Mouse (Mus musculus) bone marrow, adult 2 months (tissue): ENCODE data around the gene Umad1.

Experiments
- CTCF ChIP-seq: fragments of 200-500 bp; IDR thresholded peaks from 2 replicates; pipeline ENCODE4 v1.5.1; 2011; ENCODE audit warnings: low read length, control low read depth; ENCODE audit not compliant: control insufficient read depth, insufficient read depth
- POLR2A ChIP-seq: fragments of 200-500 bp; IDR thresholded peaks from 2 replicates; pipeline ENCODE4 v1.6.1; 2011; ENCODE audit warnings: low read depth, mild to moderate bottlenecking, control low read depth, low read length, borderline replicate concordance; ENCODE audit not compliant: control insufficient read depth

DNA sequence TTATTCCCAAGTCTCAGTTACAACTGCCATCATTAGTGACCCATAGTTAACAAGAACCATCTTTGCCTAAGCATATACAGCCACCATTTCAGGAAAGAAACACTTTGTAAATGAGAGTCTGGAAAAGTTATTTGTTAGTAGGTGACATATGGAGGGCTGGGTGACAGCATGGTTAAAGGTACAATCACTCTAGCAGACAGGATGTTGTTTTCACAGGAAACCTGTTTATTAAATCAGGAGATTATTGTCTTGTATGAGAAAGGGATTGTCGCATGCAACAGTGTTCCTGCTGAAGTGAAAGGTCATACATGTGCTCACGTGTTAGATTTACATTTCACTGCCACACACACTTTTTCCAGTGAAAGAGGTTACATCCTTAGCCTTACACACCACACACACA, 92.4 kb downstream of the Umad1 start:
- TF ChIP-seq POLR2A (no peak), CTCF (no peak)
